9 mouse cellular contexts compared by ENCODE assay signal in genomic region chr9:106819201-106819600, GRCm38 (mm10). TPM values are rescaled to one million over a fixed set of nuclear protein-coding genes. Genes with fewer than 3 reads are reported as not detected.
DNase-seq lines count a peak whose midpoint lies in the region; ATAC-seq and TF ChIP-seq lines count a peak whose summit lies in the region.
"Had no signal": no experiment of that assay in that cellular context is flagged by ENCODE, and none has a peak within 500 bp of the region (broad histone marks: within the 10 kb centered on the region; RNA-seq: fewer than 3 reads in every experiment).

No protein-coding gene starts in this region.

- H3K9ac ChIP-seq in lung, embryonic 14.5 days: no peak overlapping the region
- H3K9ac ChIP-seq: limb, embryonic 13.5 days had no signal

- H3K36me3 ChIP-seq in lung, embryonic 14.5 days (ENCODE audit: insufficient read depth): no peaks in the 10 kb centered on the region
- H3K36me3 ChIP-seq: limb, embryonic 13.5 days had no signal

- H3K4me1 ChIP-seq in lung, embryonic 14.5 days (ENCODE audit: insufficient read depth): no peaks in the 10 kb centered on the region

- no peak overlapping the region for H3K27ac ChIP-seq in lung, embryonic 14.5 days (ENCODE audit: low read depth)
- H3K27ac ChIP-seq: limb, embryonic 13.5 days had no signal

- peak; percentile 44 for TF ChIP-seq CTCF in lung, embryonic 14.5 days (IDR thresholded peaks at IDR 0.05; ENCODE audit: low read depth)

- no peak overlapping the region for H3K4me2 ChIP-seq in lung, embryonic 14.5 days
- H3K4me2 ChIP-seq: limb, embryonic 13.5 days had no signal

- H3K4me3 ChIP-seq in lung, embryonic 14.5 days (ENCODE audit: low read depth, low read length): no peak overlapping the region
- H3K4me3 ChIP-seq: limb, embryonic 13.5 days had no signal

- H3K27me3 ChIP-seq in lung, embryonic 14.5 days (ENCODE audit: insufficient read depth, low read length): no peaks in the 10 kb centered on the region
- H3K27me3 ChIP-seq: limb, embryonic 13.5 days had no signal

- no peaks in the 10 kb centered on the region for H3K9me3 ChIP-seq in lung, embryonic 14.5 days (ENCODE audit: low read depth, low read length)
- H3K9me3 ChIP-seq: limb, embryonic 13.5 days had no signal

- 73% methylated on average over 1 of the region's 1 CpGs for WGBS in lung, embryonic 14.5 days

- ATAC-seq in frontal cortex, adult (ENCODE audit: low TSS enrichment): no peak
- no peak for ATAC-seq in lung, embryonic 14.5 days (ENCODE audit: insufficient read depth)

- peak; percentile 3 to 10 for DNase-seq in frontal cortex, postnatal 36 days (ENCODE audit: low spot score in 2 of 2)
- peak; percentile 44 for DNase-seq in lung, embryonic 14.5 days
- no peak for DNase-seq in lung, postnatal 25 days (ENCODE audit: low spot score)
- DNase-seq in c-Kit-positive CD71-negative TER-119-negative erythroid progenitor cells, embryonic 14.5 days (ENCODE audit: low read depth): peak; percentile 36
- peak; percentile 49 for DNase-seq in retina, embryonic 14.5 days (ENCODE audit: low spot score)
- no peak for DNase-seq in urinary bladder, adult 18-20 months (ENCODE audit: low spot score in 2 of 2)
- no peak for DNase-seq in ovary, postnatal 36 days (ENCODE audit: low spot score)

RNA-seq across cellular contexts. Expression of gene Dcaf1, which starts 2.5 kb away (rescaled TPM):
- polyA plus RNA-seq in lung, embryonic 14.5 days (2014; fragmentation: Nextera tagmentation; extraction: Ambion mirVana): 26.6 and 27.8 TPM in 2 replicates

RNA-seq across cellular contexts. Expression of gene Rad54l2, which starts 30.2 kb away (rescaled TPM):
- polyA plus RNA-seq in lung, embryonic 14.5 days (2014; fragmentation: Nextera tagmentation; extraction: Ambion mirVana): 4.5 and 5.7 TPM in 2 replicates

Comparison
In these comparisons a context has a peak if more than half of its experiments do, and no peak if none do; other contexts are left out.
1. DNase-seq: peak in frontal cortex, postnatal 36 days (2 of 2), lung, embryonic 14.5 days (single experiment), c-Kit-positive CD71-negative TER-119-negative erythroid progenitor cells, embryonic 14.5 days (single experiment) and retina, embryonic 14.5 days (single experiment); none in lung, postnatal 25 days (single experiment), urinary bladder, adult 18-20 months (0 of 2) and ovary, postnatal 36 days (single experiment).